Mouse (Mus musculus): Measurements from ENCODE around the gene Spata17.

Spata17 gene

DNA sequence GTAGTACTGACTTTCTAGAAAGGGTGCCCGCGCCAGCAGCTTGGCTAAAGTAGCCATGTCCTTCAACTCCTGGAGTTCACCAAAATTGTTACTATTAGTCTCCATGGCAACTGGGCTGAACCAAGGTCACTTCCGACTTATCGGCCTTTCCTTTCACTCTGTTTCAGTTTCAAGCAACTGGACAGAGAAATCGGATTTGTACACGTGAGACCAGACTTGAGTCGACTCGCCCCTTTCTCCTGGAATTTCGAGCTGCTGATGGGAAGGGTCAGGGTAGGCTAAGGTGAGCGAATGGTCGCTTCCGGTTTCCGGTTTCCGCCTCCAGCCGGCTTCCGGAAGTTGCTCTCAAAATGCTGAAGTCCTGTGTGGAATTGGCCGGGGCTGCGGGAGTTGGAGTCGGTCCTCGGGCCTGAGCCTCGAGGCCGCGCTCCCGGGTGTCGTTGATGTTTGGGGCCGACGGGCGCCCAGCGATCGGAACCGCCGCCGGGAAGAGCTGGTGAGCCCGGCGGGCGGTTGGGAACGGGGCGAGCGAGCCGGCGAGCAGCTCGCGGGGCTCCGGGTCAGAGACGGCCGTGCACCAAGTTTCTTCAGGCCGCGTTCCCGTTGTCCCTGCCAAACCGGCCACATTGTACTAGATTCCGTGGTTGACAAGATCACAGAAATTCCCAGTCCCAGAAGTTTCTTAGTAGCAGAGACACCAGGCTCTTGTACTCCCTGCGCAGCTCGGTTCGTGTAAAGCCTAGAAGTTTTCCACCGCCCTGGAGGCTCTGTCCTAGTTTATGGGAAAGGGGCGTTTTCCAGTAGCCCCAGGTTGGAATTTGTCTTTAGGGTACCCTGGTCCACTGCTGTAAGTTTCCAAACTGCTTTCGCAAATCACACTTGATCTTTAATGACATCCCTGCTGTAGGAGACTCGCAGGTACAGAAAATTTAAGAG is at the start of gene Spata17, which contains the start of gene Gpatch2:
TSS of gene Spata17 (minus strand) at position 285 of the 936 bp plus-strand sequence.
TSS of gene Gpatch2 (plus strand) at position 328 of the 936 bp plus-strand sequence.
- peak; percentile 68 to 73 for DNase-seq (ENCODE audit: low spot score in 2 of 2)

DNA sequence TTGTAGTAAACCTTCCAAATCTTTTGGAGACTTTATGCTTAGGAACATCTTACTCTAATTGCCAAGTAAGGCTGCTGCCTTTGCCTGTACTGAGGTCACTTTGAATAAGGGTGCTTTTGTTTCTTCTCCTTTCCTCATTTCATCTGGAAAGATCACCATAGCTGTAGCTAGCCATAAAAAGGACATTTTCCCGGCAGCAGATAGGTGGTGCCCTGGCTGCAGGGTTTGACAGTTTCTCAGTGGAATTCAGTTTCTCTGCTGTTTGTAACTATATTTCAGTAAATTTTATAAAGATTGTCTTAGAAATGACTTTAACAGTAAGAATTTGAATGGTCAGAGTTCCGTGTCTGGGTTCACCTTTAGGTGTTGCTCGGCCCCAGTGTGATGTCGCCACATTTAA is 43.5 kb upstream of the Spata17 start:
- DNase-seq (ENCODE audit: low spot score in 2 of 2): no peak

DNA sequence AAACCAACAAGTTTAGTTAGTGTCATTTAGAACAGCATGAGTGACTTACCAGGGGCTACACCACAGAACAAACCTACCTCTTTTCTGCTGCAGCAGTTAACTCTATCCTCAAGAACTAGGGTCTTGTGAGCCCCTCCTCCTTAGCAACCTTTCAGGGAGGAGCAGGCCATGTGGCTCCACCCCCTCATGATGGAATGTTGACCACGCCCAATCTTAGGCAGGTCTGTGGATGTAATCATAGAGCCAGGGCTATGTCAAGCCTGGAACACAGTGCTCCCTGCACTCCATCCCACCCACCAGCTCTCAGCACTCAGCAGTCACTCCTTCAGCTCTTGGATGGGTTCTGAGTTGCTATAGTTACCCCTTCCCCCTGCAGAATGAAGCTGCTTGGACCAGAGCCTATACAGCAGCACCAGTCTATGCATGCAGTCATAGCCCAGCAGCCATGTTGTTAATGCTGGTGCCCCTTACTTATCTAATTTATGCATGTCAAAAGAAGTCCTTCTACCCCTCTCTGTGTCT is 35.5 kb upstream of the Spata17 start:
- DNase-seq (ENCODE audit: low spot score in 2 of 2): no peak

DNA sequence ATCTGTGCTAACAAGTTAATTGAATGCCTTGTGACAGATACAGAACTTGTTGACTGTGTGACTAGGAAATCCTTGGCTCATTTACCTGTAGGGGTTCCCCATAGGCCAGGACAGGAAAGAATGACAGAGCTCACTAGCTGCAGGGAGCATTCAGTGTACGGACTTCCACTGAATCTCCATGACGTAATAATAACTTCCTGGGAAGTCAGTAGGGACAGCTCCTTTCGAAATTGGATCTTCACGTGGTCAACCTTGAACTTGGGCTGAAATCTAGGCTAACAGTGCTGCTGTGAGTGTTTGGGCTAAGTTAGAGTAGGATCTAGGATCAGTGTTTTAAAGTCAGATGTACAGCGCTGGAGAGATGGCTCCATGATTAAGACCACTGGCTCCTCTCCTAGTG is 29.5 kb upstream of the Spata17 start:
- DNase-seq (ENCODE audit: low spot score in 2 of 2): no peak

DNA sequence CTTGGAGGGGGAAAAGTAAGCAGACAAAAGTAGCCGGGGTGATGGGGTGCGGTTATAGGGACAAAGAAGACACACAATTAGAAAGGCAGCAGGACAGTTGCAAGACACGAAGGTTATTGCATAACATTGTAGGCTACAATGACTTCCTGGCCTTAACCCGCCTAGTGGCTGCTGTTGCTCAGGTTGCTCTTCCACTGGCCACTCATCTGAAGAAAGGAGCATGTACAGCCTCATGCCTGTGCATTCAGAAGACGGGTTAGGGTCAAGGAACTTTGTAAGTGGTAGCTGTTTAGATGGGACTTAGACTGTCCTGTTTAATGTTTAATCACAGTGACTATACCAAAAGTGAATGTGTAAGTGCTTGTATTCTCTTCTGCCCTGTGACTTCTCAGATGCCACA is 26.1 kb upstream of the Spata17 start:
- no peak for DNase-seq (ENCODE audit: low spot score in 2 of 2)

DNA sequence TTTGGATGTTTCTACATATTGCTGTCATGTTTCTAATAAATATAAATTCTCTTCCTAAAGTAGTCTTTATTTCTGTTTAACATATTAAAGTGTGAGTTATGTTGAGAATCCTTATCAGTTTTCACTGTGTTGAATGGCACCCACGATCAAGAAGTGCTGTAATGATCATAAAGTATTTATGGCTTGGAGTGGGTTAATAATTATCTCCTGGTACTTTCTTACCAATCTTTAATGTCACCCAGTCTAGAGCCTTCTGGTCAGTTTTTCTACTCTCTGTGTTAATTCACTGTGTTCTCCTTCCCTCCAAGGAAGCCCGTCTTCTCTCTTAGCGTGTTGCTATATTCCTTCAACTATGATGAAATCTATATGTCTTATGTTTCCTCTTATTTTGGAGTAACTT is 25.0 kb upstream of the Spata17 start:
- no peak for DNase-seq (ENCODE audit: low spot score in 2 of 2)

DNA sequence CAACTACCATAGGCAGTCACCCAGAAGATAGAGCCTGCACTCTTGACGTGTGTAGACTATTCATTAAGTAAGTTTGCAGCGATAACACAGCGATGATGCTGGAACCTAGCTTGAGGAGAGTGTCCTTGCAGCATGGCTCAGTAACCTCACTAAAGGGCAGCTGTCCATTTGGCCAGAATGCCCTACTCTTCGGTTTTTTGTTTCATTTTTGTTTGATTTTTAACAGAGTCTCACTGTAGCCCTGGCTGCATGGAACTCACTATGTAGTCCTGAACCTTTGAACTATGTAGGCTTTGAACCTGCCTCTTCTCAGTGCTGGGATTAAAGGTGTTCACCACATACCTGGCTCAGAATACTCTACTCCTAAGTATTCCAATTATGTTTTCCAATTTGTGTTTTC is 22.8 kb upstream of the Spata17 start:
- DNase-seq (ENCODE audit: low spot score in 2 of 2): no peak

DNA sequence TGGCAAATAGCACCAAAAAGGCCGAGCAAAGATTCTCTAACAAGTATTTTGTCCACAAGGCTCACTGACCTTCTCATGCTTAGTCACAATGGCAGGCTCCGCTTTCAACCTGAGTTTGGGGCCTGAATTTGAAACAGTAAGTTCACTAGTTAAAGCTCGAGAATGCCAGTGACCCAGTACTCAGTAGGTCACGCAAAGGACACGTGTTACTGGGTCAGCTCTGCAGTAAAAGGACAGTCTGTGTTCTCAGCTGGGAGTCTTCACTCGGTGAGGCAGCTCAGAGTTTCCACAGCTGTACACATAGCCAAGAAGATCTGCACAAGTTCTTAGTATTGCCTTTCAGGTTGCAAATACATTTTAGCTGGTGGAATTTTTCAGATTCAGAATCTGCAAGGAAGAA is 21.0 kb upstream of the Spata17 start:
- DNase-seq (ENCODE audit: low spot score in 2 of 2): no peak

DNA sequence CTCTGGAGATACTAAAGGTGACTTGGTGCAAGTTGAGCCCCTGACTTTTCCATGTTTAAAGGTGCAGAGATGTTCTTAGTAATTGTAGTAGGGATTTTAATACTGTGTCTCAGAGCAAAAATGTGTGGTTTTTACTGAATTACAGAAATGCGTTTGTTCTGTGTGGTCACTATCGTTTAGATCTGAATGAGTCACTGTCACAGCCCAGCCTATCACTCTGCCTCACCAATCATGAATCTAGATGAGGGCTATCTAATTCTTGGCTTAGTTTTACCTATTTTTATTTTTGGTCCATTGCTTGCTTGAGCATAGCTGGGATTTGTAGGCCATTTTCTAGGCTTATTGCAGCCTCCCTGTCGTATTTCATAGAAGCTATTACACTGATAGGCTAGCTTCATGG is 19.9 kb upstream of the Spata17 start:
- DNase-seq (ENCODE audit: low spot score in 2 of 2): no peak

DNA sequence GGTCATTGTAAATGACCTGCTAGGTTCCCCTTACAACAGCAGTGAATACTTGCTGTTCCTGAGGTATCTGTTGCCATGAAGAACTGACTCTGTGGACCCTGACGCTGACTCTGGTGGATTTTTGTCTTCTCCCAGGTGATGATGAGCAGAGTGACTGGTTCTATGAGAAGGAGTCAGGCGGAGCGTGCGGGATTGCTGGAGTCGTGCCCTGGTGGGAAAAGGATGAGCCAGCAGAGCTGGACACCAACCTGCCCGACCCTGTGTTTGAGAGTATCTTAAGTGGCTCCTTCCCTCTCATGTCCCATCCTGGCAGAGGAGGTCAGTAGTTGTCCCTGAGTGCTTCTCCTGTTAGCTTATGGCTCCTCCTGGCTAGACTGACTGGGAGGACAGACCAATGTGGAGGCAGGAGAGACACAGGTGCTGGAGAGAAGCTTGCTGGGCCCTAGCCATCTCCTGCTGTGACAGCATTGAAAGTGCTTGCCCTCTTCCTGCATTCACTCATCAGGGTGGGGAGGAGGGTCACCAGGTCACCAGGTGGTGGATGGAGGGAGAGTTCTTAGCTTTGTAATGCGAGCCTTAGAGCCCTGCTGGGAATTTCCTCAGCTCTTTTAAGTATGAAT is 17.8 kb upstream of the Spata17 start:
- no peak for DNase-seq (ENCODE audit: low spot score in 2 of 2)

DNA sequence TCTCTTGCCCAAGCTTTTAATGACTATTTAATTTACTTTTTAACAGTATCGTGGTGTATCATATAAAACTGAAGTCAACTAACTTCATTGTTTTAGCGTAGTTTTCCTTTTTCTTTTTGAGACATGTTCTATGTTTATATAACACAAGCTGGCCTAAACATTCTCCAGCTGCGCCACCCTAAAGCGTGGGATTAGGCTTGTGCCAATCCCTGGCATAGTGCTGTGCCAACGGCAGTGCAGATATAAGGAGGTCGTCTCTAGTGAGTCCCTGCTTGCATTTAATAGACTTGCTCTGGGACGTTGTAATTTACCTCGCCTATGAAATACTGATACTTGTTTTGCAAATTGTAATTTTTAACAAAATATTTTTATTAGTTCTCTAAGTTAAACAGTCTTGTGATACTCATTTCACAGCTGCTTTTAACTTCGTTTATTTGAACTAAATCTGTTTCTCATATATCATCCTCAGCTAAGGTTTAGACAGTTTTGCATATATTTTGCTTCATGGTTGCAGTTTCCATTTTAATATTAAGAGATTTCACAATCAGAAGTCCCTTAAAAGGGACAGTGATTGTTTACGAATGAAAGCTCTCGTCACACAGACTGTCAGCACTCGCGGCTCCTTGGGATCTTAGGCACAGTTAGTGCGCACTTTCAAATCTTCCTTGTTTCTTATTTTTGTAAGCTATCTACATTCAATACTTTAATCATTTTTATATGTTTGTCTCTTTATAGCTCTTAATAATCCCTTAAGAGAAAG is 17.1 kb upstream of the Spata17 start:
- DNase-seq (ENCODE audit: low spot score in 2 of 2): no peak

DNA sequence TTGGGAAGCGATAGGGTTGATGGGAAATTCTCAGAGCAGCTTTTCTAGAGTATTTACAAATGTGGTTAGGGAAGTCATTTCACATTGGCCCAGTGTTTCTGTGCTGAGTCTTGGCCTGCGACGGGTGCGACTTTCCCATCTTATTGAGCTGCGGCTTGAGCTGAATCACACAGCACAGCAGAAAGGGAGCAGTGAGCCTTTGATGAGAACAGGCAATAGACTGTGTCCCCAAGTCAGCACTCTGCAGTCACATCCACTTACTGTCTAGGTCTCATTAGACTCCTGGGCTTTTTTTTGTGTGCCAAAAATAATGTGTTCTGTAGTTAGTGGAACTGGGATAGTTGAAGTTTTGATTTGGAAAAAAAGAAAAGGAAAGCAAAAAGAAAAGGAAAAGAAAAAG is 15.0 kb upstream of the Spata17 start:
- no peak for DNase-seq (ENCODE audit: low spot score in 2 of 2)

DNA sequence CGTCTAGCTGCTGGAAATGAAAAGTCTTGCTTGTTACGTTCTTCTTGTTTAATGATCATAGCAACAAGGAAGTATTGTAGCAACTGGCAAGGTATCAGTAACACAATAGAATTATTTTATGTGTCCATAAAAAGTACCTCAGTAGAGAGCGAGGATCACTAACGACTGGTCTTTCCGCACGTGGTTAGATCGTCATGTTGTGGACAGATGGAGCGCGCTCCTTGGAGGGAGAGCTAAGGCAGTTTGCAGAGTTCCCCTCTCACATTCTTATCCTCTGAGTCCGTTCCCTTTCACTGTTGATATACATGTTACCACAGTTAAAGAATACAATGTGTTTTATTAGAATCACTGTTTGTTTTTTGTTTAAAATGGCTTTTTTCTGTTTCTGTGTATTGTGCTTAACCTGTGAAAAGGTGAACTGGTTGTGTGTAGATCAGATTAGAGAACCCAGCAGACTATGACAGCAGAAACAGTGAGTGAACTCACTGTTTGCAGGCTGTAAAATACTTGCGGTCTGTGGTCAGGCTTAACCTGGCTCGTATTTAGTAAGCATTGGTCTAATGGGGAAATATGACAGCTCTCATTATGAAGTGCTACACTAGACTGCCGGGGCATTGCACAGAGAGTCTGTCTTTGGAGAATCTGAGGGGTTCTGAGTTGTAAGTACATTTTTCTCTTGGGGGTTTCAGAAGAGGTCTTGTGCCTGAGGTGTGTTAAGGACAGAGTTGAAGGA is 13.3 kb upstream of the Spata17 start:
- no peak for DNase-seq (ENCODE audit: low spot score in 2 of 2)

DNA sequence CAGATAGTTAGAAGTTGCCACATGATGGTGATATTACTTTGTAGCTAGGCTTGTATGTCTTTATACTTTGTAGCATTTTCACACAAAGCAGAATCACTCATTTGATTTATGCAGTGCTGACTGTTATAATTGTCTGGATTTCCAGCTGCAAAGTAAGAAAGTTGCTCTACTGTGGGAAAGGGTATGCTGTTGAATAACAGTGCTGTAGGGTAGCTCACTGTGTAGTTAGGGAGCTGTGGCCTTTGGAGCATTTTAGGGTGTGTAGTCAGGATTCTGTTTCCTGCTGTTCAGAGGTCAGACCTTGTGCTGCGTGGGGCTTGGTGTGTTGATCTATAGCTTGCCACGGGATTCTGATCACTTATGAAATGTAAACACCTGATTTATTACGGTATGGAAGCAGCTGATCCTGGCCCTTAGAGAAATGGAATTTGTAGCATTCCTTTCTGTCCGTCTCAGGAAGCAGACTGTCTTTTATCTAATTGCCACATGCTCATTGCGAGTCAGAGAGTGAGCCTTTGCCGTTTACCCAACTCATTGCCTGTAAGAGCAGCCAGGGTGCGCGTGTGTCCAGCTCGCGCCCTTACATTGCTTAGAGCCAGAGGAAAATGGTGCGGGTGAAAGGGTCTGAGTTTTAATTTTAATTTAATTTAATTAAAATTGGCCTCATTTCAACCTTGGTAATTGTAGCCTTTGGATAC is 11.2 kb upstream of the Spata17 start:
- DNase-seq (ENCODE audit: low spot score in 2 of 2): no peak

DNA sequence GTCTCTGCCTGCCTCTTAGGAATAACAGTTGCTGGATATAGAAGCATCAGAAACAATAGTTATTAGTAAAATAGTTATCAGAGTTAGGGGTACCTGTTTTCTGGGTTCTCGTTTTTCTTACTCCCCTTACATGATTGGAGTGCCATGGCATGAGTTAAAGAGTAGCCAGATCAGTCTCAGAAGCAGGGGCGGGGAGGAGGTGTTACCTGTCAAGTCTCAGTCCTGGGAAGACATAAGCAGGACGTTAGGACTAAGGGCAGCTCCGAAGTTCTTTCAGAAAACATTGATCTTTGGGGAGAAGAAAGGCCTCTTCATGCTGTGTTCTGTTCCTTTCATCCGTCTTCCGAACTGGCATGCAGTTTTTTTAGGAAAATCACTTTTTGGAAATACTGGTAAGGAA is 5.5 kb upstream of the Spata17 start:
- no peak for DNase-seq (ENCODE audit: low spot score in 2 of 2)

DNA sequence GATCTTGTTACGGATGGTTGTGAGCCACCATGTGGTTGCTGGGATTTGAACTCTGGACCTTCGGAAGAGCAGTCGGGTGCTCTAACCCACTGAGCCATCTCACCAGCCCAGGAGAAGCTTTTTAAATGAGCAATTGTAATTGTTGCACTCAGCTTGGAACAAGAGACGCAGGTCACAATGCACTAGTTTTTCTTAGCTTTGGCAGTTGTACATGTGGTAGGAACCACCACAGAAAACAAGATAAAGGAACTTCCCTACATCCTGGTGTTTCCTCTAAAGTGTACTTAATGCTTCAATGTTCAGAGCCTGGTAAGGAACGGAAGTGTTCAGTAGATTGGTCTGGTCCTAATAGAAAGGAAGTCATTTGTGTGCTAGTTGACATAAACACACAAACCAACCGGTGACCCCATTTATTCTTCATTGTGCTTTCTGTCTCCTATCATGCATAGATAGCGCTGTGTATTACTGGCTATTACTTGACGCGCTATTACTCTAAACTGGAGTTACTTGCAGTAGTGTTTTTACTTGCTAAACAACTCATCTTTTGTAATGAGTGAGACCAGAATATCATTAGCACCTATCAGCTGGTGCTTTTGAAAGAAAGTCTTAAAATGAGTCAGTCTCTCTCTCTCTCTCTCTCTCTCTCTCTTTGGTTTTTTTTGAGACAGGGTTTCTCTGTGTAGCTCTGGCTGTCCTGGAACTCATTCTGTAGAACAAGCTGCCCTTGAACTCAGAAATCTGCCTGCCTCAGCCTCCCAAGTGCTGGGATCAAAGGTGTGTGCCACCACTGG is 1.6 kb upstream of the Spata17 start:
- no peak for DNase-seq (ENCODE audit: low spot score in 2 of 2)

DNA sequence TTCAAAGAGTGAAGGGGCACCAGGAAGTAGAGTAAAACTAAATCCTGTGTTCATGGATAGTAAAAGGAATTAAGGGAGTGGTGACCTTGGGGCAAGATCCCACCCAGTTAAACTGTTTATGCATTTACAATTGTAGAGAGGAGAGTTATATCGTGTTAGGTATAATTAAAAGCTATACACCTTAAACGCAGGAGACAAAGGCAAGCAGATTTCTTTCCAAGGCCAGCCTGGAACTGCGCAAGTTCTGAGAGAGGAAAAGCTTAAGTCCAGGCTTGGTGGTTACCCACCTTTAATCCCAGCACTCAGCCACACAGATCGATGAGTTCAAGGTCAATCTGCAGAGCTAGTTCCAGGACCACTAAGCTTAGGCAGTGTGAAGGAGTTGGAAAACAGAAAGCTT is 4.5 kb downstream of the Spata17 start:
- DNase-seq (ENCODE audit: low spot score in 2 of 2): no peak

DNA sequence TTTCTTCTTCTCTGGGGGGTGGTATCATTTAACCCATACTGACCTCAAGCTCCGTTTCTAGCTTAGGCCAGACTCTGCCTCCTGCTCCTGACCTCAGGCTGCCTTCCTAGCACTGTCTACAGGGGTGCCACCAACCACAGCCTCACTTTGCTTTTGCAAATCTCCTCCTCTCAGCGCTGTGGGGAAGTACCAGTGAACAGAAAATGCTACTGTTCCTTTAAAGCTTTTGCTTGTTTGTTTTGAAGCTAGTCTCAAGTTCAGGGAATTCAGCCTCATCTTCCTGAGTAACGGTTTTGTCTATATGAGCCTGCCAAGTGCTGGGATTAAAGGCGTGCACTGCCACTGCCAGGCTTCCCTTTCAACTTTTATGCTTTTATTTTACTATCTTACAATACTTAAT is 5.8 kb downstream of the Spata17 start:
- DNase-seq (ENCODE audit: low spot score in 2 of 2): no peak

DNA sequence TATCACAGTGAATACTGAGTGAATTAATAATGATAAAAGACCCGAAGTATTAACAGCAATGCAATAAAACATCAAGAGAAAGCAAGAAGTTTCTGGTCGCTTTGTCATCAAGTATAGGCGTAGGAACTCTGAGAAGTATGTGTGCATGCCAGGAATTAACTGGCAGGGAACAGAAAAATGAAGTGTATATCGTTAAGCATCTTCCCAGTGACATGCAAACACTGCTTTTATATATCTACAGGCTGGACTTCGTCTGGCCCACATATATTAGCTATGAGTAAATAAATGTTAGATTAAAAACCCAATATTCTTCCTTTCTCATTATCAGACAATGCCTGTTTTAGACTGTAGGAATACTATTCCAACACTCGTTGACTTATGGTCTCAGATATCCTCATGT is 9.8 kb downstream of the Spata17 start:
- no peak for DNase-seq (ENCODE audit: low spot score in 2 of 2)

DNA sequence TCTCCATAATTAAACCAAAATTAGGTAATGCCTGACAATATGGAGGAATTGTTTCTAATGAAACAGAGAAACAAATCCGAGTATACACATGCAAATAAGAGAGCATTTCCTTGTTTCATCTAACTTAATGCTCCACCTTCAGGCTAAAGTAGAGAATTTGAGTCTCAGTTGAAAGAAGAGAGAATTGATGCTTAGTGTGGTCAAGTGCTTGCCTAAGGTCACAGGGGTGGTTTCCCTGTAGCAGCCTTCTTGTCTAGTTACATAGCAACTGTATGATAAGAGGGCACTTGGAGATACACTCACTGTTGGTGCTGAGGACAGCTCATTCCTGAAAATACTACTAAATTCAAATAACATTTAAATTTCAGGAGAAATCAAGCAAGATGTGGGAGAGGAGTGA is 36.7 kb downstream of the Spata17 start:
- DNase-seq (ENCODE audit: low spot score in 2 of 2): no peak
